Mouse (Mus musculus): ENCODE data around the gene Gm9758. TPM values are rescaled to one million over a fixed set of nuclear protein-coding genes. Genes with fewer than 3 reads are reported as not detected.
"Not testable (repeated sequence)": the region's sequence is repeated elsewhere in the genome, so short reads cannot be mapped to it uniquely, and the experiment has no call there.

Gm9758 gene
- not detected for total RNA-seq (2022)

GRCm38 (mm10) chr5:14914799-14915198 lies at the start of gene Gm9758:
TSS of gene Gm9758 (minus strand) at chr5:14914899.
- DNase-seq (ENCODE audit: low spot score in 2 of 2): not testable (repeated sequence)

GRCm38 (mm10) chr5:14963821-14964220 lies 49.1 kb upstream of the Gm9758 start:
- not testable (repeated sequence) for DNase-seq (ENCODE audit: low spot score in 2 of 2)

GRCm38 (mm10) chr5:14961502-14961901 lies 46.8 kb upstream of the Gm9758 start:
- not testable (repeated sequence) for DNase-seq (ENCODE audit: low spot score in 2 of 2)

GRCm38 (mm10) chr5:14955928-14956706 lies 41.4 kb upstream of the Gm9758 start:
- not testable (repeated sequence) for DNase-seq (ENCODE audit: low spot score in 2 of 2)

GRCm38 (mm10) chr5:14953587-14953986 lies 38.9 kb upstream of the Gm9758 start:
- DNase-seq (ENCODE audit: low spot score in 2 of 2): not testable (repeated sequence)

DNA sequence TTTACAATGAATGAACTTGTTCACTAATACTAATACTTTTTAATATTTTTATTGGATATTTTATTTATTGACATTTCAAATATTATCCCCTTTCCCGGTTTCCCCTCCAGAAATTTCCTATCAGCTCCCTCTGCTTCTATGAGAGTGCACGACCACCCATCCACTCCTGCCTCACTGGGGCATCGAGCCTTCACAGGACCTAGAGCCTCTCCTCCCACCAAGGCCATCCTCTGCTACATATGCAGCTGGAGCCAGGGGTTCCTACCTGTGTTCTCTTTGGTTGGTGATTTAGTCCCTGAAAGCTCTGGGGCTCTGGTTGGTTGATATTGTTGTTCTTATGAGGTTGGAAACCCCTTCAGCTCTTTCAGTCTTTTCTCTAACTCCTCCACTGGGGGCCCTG lies 38.0 kb upstream of the Gm9758 start:
- not testable (repeated sequence) for DNase-seq (ENCODE audit: low spot score in 2 of 2)

DNA sequence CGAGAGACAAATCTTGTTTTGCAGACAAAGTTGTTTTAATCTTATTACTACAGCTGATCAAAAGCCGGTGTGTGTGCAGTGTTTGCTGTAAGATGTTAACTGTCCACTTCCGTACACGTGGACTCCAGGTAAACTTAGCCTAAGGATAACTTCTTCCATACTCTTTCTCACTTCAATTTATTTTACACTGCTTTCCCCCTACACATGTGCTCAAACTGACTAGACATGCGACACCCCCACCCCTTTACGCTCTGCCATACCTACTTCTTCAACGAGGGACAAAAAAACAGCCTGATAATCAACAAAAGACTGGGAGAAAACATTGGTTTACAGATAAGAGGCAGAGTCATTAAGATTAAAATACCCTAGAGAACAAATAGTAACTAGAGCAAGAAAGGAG lies 37.1 kb upstream of the Gm9758 start:
- not testable (repeated sequence) for DNase-seq (ENCODE audit: low spot score in 2 of 2)

DNA sequence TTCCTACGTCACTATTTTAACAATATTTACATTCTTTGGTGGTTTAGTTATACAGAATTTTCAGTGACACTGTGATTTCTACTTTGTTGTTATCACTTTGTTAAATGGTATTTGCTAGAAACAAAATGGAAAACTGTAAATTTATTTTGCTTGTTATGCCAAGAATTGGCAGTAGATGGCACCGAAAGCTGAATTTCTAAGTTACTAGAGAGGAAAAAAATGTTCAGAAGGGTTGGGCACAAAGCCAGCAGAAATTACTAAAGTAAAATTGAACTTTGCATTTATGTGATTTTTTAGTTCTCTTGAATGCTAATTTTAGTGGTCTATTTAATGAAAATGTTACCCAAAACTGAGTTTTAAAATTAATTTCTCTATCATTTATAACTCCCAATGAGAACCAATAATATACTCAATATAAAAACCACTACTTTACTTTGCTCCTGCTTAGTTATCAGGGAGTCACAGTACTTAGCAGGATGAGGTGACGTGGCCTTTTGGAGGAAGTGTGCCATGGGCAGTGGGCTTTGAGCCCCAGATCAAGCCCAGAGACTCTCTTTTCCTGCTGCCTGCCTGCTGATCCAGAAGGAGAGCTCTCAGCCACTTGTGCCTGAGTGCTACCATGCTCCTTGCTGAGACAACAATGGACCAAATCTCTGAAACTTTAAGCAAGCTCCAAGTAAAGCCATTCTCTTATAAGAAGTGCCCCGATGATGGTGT lies 32.9 kb upstream of the Gm9758 start:
- not testable (repeated sequence) for DNase-seq (ENCODE audit: low spot score in 2 of 2)

GRCm38 (mm10) chr5:14945524-14945923 lies 30.8 kb upstream of the Gm9758 start:
- not testable (repeated sequence) for DNase-seq (ENCODE audit: low spot score in 2 of 2)

DNA sequence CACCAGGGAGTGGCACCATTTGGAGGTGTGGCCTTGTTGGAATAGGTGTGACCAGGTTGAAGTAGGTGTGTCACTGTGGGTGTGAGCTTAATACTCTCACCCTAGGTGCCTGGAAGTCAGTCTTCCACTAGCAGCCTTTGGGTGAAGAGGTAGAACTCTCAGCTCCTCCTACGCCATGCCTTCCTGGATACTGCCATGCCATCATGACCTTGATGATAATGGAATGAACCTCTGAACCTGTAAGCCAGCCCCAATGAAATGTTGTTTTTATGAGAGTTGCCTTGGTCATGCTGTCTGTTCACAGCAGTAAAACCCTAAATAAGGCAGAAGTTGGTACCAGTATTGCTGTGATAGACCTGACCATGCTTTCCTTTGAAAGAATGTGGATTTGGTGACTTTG lies 26.3 kb upstream of the Gm9758 start:
- not testable (repeated sequence) for DNase-seq (ENCODE audit: low spot score in 2 of 2)

DNA sequence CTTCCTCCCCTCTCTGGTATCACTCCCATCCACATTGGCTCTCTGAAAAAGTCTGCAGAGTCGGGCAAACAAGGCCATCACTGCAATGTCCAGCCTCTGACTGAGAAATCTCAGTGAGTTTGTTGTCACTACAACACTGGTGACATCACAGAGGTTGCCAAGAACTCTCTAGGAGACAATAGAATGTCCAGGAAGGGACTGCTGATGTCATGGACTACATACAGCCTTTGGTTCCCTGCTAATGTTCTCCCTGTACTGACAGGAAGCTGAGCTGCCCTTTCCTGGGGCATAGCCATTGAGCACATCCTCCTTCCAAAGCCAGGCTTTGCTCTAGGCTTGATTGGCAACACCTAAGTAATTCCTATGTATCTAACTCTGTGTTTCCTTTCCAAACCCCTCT lies 23.6 kb upstream of the Gm9758 start, which contains the start of gene Speer4e:
Gene Speer4e, minus strand, starts transcription at position 101 of the 400 bp plus-strand sequence.
- not testable (repeated sequence) for DNase-seq (ENCODE audit: low spot score in 2 of 2)

DNA sequence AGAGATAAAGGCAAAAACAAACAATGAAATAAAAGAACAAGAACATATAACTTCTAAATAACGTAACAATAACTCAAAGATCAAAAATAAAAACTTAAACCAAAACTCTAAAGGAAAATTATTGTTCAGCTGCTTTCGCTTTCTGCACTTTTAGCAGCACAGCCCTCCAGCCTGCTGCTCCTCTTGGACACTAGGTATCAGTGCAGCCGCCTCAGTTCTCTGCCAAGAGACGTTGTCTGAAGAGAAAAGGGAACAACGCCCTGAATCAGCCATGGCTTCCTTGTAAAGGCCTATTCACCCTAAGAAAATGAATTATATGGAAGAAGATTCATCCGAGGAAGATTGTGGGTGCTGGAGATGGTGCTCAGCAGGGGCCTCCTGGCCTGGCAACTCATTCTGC lies 19.0 kb upstream of the Gm9758 start:
- DNase-seq (ENCODE audit: low spot score in 2 of 2): not testable (repeated sequence)

GRCm38 (mm10) chr5:14927047-14927446 lies 12.3 kb upstream of the Gm9758 start:
- DNase-seq (ENCODE audit: low spot score in 2 of 2): not testable (repeated sequence)

GRCm38 (mm10) chr5:14914361-14914760 lies 338 bp downstream of the Gm9758 start:
- not testable (repeated sequence) for DNase-seq (ENCODE audit: low spot score in 2 of 2)

- not testable (repeated sequence) for DNase-seq (ENCODE audit: low spot score in 2 of 2)
Measured at GRCm38 (mm10) chr5:14903539-14903938, 11.2 kb downstream of the Gm9758 start.

DNA sequence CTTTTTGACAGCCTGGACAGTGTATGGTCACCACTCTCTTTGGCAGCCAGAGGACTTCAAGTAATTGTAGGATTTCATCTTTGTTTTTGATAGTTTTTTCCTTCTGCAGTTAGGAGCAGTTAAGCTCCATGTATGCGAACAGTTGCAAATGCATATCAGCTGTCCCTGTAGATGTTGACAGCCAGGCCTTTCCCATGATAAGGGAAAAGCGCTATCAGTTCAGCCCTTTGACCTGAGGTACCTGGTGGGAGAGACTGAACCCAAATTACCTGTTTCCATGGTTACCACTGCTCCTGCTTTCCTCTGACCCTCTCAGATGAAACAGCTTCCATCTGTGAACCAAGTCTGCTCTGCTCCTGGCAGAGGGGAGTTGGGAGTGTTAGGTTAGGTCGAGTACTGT lies 22.5 kb downstream of the Gm9758 start:
- no peak for DNase-seq (ENCODE audit: low spot score in 2 of 2)

DNA sequence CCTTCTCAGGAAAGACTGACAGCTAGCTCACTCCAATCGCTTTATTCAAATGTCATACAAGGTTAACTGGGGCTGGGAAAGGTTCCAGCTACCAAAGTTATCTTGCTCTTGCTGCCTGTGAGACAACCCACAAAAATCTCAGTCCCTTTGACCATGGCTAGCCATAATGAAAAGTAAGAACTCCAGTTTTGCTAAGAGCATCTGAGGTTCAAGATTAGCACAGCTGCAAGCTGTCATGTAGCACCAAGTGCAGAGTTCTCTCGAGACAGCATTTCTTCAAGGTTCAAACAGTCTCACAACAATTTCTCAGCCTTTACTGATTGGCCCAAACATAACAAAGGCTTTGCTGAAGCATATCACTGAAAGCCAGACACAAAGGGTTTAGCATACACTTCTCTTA lies 29.4 kb downstream of the Gm9758 start:
- not testable (repeated sequence) for DNase-seq (ENCODE audit: low spot score in 2 of 2)

Other genes starting within 250 kb of the Gm9758 start
- gene Speer4e, start 23.5 kb upstream of the Gm9758 start, total RNA-seq (2022): not detected
- not detected for gene Gm10354, start 64.0 kb upstream of the Gm9758 start, total RNA-seq (2022)
- gene Gm17019, start 118.1 kb upstream of the Gm9758 start, total RNA-seq (2022): not detected

All from left cerebral cortex, adult 8-10 months (tissue).